Mouse (Mus musculus) bone marrow macrophage, adult 2 months (primary cell): ENCODE results near the gene Rab1a.

Experiments used
- CTCF ChIP-seq: IDR thresholded peaks from 2 replicates; pipeline ENCODE4 v1.5.1; 2012; ENCODE audit warnings: low read depth, mild to moderate bottlenecking, low read length, moderate library complexity
- POLR2A ChIP-seq: IDR thresholded peaks from 2 replicates; pipeline ENCODE4 v1.6.1; 2012; ENCODE audit warnings: mild to moderate bottlenecking, low read depth, low read length, borderline replicate concordance

- no peak for TF ChIP-seq POLR2A
- no peak for TF ChIP-seq CTCF
Measured at GRCm38 (mm10) chr11:20275974-20276373, 74.7 kb downstream of the Rab1a start.
